Mouse (Mus musculus) adipocyte (in vitro differentiated cells): Measurements from ENCODE around the gene Coro1c.
A peak's percentile ranks its signal among the peaks of the same experiment; 100 is the strongest.
"Not testable (repeated sequence)": the region's sequence is repeated elsewhere in the genome, so short reads cannot be mapped to it uniquely, and the experiment has no call there.

Experiments
- DNase-seq: peaks from one replicate; pipeline ENCODE4 v3.0.0-alpha.2; 2016; ENCODE audit warnings: low spot score

Coro1c gene

DNA sequence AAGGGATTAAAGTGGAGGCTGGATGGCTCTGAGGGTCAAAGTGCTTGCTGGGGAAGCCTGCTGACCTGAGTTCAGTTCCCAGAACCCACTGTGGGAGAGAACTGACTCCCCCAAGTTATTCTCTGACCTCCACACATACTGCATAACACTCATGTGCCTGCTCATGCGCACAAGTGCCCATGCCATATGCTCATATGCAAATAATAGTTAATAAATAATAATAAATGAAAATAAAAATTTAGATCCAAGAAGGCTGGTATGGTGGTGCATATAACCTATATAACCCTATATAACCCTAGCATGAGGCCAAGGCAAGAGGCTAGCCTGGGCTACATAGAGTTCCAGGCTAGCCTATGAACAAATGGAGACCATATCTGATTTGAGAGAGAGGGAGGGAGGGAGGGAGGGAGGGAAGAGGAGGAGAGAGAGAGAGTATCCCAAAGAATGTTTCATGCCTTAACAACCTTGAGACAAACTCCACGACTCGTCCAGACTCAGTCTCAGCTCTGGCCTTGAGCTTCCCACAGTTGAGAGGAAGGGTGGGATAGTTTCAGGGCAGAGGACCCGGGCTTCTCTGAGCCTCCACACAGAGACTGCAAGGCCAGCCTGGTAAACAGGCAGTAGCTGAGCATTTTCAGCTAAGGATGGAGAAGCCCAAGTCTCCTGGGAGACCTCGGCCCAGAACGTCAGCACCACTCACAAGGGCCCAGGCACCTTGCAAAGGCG lies 78.8 kb downstream of the Coro1c start:
- DNase-seq, result no peak

DNA sequence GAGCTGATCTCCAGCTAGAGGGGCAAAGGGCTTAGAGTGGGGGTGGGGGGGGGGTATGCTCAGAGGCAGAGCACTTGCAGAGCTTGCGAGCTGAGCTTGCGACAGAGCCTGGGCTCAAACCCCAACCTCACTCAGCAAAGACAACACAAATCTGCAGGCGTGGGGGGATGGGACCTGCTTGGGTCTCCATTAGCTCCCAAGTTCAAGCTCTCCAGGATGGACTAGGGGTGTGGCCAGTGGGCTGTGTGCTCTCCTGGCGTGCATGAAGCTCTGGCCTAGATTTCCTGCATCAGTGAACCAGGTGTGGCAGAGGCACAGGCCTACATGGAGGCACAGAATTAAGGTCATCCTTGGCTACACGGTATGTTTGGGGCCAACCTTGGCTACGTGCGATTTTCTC lies 80.1 kb downstream of the Coro1c start:
- DNase-seq, result no peak

DNA sequence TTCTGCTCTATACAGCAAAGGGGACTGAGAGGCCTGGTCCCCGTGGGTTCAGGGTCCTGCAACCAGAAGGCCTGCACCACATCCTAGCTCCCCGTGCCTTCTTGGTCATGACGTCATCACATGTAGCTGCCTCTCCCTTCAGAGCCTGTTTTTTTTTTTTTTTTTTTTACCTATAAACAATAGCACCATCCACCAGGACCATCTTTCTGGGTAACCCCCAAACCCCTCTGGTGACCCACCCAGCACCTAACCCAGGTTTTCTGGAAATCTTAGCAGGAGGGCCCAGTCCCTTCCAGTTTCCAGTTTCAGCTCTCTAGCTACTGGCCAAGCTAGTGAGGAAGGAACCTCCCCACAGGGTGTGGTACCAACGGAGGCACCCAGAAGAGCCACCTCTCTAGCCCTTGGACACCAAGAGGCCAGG lies 80.6 kb downstream of the Coro1c start:
- DNase-seq, result no peak

- DNase-seq, result no peak
Observed at GRCm38 (mm10) chr5:113826619-113827018, 81.9 kb downstream of the Coro1c start.

DNA sequence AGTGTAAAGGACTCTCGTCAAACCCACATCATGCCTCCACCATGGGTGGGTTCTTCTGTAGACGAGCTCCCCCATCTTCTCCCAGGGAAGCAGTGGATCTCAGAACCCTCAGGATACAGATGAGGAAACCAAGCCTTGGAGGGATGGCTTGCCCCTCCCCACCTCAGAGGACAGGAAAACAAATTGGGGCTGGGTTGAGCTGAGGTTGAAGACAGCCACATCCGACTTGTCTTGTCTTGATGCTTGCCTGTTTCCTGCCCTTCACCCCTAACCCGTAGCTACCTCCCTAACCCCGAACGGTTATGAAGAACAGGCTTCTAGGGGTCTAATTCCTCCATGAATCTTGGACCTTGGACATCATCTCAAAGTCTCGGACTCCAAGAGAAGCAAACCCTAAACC lies 83.0 kb downstream of the Coro1c start:
- DNase-seq, result no peak

DNA sequence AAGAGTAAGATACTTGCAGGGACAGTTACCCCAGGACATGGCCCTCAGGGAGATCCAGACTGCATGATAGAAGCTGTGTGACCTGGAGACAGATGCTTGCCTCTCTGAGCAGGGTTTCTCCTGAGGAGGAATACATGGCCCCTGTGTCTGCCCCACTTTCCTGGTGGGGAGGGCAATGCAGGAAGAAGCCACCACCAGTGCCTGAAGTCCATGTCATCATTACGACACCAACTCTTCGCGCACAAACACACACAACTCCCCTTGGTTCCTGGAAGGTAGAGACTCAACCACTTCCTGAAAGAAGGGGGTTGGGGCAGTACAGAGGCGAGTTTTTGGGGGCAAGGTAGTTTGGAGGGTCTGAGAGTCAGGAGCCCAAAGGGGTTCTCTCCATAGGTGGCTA lies 84.3 kb downstream of the Coro1c start:
- no peak for DNase-seq

DNA sequence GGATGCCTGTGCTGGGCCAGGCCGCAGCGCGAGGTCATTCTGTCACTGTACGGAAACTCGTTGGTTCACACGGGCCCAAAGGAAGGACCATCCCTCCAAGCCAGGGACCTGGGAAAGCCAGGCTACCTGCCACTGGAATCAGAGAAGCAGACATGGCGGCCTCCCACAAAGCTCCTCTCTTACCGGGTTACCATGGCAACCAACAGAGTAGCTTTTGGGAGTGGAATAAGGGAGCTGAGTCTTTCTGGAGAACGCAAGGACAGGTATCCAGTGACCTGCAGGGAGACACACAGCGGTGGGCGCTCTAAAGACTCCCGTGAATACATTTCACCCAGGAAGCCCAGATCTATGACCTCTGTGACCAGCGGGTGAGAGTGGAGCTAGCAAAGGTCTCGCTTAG lies 90.0 kb downstream of the Coro1c start:
- DNase-seq, result no peak

GRCm38 (mm10) chr5:113815638-113816152 lies 92.9 kb downstream of the Coro1c start:
- peak; percentile 83 for DNase-seq

DNA sequence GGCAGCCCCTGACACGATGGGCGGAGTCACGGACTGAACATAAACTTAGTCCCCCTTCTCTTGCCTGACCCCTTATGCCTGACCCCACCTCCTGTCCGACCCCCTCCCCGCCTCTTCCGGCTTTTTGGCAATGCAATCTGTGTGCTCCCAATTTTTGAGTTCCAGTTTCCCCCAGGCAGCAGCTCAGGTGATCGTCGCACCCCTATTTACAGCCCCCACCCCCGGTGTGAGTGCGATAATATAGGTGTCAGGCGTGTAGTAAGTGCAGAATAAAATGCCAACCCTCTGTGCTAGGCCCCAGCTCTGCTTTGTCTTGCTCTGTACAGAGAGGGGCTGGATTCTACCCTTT lies 93.5 kb downstream of the Coro1c start:
- no peak for DNase-seq

GRCm38 (mm10) chr5:113814111-113815040 lies 94.2 kb downstream of the Coro1c start:
- no peak for DNase-seq

- no peak for DNase-seq
Observed at GRCm38 (mm10) chr5:113813608-113814007, 95.0 kb downstream of the Coro1c start.

GRCm38 (mm10) chr5:113812638-113813037 lies 95.9 kb downstream of the Coro1c start:
- DNase-seq, result no peak

DNA sequence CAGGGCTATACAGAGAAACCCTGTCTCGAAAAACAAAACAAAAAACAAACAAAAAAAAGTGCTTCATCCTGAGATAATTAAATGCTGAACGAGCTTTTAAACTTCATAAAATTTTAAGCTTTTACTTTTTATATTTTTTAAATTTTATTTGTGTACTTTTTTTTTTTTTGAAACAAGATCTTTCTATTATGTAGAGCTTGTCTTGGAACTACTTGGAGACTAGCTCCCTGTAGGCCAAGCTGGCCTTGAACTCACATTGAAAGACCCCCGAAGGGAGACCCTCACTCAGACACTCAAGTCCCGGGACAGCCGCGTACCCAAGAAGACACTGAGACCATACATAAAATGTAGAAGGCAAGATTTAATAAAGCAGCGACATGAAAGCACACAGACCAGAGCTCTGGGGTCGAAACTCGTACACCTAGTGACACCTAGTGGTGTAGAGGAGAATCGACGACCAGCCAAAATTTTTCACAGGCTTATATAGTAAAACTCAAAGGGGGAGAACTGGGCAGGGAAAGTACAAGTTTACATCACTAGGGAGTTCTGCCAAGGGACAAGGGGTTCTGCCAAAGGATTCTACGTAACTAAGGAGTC lies 96.6 kb downstream of the Coro1c start:
- DNase-seq, result not testable (repeated sequence)

GRCm38 (mm10) chr5:113810111-113810510 lies 98.4 kb downstream of the Coro1c start:
- no peak for DNase-seq

DNA sequence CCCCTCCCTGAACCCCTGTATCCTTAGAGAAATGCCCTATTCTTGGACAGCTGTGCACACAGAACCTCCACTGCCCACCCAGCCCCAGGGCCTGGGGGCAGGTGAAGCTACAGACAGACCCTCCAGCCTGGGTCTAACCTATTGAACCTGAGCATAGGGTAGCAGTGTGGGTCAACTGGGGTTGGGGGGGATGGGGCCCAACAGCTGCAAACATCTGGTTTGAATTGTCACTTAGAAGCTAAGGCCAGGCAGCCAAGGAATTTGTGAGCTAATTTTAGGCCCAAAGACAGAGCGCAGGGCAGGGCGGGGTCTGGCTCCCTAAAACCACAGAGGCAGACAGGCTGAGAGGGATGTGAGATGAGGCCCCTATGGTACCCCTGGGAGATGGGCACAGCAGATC lies 100.4 kb downstream of the Coro1c start:
- DNase-seq, result peak; percentile 41

DNA sequence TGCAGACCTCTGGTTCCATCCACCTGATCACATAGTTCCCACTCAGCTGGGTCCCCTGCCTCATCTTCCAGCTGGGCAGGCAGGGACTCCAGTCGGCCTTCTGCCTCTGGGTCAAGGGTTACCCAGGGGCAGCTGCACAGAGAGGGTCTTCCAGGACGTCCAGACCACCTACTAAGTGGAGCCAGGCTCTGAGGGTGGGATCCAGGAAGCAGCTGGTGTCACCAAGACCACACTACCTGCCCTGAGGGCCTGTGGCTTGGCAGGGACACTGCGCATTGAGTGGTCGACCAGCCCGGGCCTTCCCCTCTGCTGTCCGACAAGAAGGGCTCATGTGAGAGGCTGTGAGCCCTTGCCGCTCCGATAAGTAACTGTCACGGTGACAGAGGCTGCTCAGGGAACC lies 100.8 kb downstream of the Coro1c start:
- DNase-seq, result no peak

DNA sequence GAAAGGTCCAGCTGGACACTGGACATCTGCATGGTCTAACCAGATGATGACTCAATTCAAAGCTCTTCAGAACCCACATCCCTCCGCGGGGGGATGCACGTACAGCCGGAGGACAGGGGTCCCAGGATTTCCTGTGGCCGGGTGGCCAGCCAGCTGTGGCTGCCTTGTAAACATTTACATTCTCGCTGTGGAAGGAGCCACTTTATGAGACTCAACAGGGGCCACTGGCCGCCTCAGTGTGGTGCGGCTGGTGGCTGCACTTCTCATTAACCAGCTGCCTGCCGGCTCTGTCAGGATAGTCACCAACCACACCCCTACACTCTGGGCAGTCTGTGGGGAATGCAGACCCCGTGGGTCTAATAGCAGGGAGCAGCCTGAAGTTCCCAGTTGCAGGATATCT lies 102.1 kb downstream of the Coro1c start:
- DNase-seq, result no peak

DNA sequence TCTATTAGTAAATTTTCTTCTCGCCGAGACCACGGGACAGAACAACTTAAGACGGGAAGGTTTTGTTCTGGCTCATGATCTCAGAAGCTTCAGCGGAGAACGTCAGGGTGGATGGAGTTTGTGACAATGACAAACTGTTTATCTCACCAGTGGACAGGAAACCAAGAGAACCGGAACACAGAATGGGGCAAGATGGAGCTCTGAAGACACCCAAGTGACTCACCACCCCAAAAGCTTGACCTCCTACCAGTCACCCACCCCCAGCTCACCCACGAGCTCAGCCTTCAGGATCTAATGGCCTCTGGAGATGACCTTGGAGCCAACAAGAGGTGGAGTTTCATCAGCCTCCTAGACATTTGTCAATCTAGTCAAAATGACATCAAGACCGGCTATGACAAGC lies 103.3 kb downstream of the Coro1c start:
- no peak for DNase-seq

DNA sequence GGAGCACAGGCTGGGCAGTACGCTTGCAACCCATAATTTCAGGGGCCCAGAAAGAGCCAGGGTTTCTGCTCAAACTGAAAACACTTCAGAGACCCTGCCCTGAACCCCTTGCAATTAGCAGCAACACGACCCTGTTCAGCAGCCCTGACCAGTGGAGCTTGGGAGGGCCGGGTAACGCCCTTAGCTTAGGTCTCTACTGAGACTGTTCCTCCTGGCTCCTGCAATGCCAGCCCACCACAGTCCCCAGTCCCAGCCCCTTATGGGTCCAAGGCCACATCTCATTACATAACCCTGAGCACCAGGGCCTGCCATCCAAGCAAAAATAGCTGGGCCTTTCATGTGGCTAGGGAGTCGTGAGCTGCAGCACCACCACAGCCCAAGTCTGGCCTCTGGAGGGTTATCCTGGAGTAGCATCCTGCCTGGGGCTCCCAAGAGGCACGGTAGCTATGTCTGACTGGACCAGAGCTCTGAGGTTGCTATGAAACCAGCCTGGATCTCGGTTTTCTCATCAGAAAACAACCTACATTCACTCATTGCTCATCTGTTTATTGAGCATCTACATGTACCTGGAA lies 104.1 kb downstream of the Coro1c start:
- no peak for DNase-seq

DNA sequence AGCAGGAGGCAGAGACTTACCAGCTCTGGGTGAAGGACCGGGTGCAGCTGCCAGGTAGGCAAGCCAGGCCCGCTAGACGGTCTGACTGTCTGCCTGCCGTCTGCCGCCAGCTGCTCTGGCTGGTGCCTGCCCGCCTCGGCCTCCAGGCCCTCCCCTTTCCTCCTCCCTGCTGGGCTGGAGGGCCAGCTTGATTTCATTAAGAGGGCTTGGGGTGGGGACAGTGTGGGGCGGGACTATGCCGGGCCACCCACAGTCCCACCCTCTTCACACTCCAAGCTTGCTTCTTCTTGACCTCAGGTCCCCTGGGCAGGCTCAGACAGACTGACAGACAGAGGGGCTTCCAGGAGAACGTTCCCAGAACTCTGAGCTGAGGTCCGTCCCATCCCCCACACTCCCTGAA lies 108.3 kb downstream of the Coro1c start, which contains the start of gene Tmem119:
Tmem119 (minus strand) TSS at position 237 of the 400 bp plus-strand sequence.
- peak; percentile 67 for DNase-seq

GRCm38 (mm10) chr5:113799691-113800090 lies 108.9 kb downstream of the Coro1c start:
- no peak for DNase-seq

DNA sequence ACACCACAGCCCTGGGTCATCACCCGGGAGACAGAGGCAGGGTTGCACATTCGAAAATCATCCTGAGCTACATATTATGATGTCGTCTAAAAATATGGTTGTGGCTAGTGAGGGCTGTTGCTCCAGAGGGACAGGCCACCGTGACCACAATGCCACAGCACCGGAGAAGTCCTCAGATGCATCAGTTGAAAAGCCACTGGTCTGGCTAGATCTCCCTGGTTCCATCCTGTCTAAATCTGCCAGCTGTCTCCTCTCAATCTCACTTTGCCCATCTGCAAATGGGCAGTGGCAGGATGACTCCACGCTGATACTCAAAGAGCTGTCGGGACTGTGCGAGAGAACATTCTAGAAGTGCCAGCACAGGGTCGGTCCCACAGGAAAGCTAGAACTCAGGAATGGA lies 110.0 kb downstream of the Coro1c start:
- DNase-seq, result no peak
